Mouse (Mus musculus): ENCODE data around the gene Ankrd13d.

Gene Ankrd13d

GRCm38 (mm10) chr19:4301735-4302651 lies 19.1 kb upstream of the Ankrd13d start:
- DNase-seq (ENCODE audit: low spot score) = no peak

DNA sequence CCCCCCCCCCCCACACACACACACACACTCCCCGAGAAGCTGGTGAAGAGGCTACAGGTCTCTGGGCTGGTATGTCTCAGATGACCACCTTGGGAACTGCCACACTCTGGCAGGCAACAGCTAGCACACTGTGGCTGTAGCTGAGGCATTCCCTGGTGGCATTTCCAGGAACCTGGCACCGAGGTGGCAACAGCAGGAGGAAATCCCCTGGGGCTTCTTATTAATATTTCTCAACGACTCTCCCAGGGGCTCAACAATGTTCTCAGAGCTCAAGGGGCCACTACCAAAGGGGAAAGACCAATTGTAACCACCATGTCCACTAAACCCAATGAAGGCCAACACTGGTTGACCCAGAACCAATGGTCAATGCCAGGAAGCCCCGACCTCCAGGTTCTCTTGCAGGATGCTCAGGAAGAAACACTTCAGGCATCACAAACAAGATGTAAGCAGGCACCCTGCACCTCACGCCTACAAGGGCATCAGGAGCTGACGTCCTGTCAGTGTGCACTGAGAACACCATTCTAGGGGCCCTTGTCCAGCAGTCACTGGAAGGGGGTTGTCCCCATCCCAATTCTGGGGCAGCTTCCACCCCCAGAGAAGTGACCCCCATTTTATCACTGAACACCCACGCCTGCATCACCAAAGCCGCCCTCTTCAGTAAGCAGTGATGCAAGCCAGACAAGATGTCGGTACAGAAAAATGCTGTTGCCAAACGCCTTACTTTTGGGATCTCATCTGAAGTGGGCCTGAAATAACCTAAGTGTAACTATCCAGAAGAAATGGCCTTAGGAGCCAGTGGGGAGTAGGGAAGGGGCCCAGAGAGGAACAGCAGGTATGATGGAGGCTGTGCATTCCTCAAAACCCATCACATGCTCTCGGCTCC lies 18.2 kb upstream of the Ankrd13d start:
- no peak for DNase-seq (ENCODE audit: low spot score)

GRCm38 (mm10) chr19:4300271-4300704 lies 17.4 kb upstream of the Ankrd13d start:
- DNase-seq (ENCODE audit: low spot score) = no peak

DNA sequence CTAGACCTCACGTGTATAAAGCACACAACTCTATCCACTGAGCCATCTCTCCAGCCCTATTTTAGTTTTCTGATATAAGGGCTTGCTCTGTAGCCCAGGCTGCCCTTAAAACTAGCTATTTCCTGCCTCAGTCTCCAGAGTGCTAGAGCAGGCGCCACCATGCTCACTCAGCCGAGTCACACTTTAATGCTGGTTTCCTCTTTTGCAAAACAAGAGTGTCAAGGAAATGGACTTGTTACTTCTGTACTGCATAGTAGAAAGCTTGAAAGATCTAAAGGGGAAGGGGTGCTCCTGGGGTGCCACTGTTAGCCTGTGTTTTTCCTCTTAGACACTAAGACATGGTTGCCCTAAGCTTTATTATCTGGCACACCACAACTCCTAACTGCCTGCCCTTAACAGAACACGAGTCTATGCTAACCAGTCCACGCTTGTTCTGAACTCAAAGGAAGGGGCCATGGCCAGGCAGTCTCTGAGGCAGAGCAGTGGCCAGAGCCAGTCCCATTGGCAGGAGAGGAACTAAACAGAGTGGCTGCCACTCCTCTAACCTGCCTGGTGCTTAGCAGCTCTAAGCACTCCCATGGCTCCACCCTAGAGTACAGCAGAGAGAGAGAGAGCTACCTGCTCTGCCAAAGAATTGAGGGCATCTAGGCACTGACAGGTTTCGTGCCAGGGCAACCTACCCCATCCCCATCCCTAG lies 16.8 kb upstream of the Ankrd13d start:
- DNase-seq (ENCODE audit: low spot score) = no peak

GRCm38 (mm10) chr19:4299126-4299525 lies 16.2 kb upstream of the Ankrd13d start:
- no peak for DNase-seq (ENCODE audit: low spot score)

DNA sequence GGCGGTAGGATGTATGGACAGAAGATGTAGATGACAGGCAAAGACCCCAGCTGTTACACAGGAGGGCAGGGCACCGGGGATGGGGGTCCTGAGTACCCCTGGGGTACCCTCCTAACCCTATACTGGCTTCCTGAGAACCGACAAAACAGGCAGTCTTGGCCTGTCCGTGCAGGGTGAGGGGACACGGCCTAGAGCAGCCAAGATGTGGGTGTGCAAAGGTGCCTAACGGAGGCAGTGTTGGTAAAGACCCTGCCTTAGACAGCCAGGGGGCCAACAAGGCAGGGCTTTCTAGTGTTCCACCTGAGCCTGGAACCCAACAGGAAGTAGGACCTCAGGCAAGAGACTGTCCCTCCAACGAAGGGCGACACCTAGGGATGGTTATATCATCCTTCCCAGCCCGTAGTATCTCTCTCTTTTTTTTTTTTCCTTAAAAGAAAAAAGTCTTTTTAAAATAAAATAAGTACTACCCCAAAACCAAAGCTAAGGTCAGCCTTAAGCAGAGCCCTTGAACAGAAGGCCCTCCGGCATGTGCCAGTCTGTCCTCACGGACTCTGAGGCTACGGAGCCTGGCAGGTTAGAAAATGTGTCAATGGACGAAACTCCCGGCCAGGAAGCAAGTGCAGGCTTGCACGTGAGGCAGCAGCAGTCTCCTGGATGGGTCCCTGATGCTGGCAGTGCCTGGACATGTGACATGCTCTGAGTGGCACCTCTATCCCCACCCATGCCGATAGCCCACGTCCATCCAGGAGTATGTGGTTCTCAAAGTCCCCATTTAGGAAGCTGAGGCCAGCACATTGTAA lies 15.6 kb upstream of the Ankrd13d start:
- no peak for DNase-seq (ENCODE audit: low spot score)

GRCm38 (mm10) chr19:4297851-4298250 lies 14.9 kb upstream of the Ankrd13d start:
- no peak for DNase-seq (ENCODE audit: low spot score)

- DNase-seq (ENCODE audit: low spot score) = no peak
These were observed 13.7 kb upstream of the Ankrd13d start for GRCm38 (mm10) chr19:4296611-4297010.

DNA sequence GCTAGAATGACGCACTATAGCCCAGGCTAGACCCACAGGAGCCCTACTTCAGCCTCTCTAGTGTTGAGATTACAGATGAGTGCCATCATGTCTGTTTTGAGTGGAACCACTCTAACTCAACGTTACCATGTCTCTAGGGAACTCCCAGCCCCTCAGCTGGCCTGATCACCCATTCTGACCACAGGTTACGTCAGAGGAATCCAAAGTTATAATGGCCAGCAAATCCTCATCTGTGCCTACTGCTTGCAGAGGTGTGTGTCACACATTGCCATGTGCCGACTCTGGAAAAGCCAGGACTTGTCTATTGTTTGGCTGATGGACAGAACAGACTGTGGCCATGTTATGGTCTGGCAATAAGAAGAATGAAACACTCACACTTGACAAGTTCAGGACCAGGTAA lies 12.5 kb upstream of the Ankrd13d start:
- DNase-seq (ENCODE audit: low spot score) = no peak

DNA sequence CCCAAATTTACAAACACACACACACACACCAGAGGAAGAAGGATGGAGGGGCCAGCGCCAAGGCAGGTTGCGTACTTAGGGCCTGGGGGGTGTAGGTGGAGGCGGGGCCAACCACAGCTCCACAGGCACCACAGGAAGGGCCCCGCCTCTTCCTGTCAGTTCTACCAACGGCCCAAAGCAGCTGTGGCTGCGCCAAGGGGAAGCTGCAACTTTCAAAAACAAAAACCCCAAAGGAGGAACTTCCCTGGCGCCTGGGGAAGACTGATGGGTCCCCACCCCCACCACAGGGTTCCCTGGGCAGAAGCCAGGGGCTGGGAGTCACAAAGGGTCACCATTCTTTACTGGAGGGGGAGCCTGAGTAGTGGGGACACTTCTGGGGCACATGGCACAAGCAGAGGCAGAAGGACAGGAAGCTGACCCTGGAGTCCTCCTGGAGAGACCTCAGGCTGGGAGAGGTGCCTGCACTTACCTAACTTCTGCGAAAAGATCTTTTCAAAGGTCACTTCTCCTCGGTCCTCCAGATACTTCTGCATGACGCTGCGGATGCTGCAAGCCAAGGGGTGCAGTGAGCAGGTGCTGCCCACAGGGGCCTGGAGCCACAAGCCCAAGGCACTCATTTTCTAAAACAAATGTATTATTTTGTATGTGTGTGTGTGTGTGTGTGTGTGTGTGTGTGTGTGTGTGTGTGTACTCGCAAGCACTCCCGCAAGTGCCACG lies 11.6 kb upstream of the Ankrd13d start:
- no peak for DNase-seq (ENCODE audit: low spot score)

DNA sequence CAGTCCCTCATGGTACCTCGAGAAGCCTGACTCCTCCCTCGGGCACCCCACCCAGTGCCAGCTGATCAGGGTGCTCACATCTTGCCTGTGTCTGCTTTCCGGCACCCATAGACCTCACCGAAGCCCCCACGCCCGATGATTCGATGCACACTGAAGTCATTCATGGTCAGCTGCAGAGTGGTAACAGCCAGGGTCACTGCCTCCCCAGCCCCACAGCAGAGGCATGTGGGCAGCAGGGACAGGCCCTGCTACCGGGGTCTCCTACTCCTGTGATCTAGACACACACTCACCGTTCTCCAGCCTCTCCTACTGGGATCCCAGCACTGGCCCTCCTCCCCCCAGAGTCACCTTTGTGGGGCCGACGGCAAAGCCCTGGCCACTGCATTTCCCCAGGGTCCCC lies 8.2 kb upstream of the Ankrd13d start:
- no peak for DNase-seq (ENCODE audit: low spot score)

DNA sequence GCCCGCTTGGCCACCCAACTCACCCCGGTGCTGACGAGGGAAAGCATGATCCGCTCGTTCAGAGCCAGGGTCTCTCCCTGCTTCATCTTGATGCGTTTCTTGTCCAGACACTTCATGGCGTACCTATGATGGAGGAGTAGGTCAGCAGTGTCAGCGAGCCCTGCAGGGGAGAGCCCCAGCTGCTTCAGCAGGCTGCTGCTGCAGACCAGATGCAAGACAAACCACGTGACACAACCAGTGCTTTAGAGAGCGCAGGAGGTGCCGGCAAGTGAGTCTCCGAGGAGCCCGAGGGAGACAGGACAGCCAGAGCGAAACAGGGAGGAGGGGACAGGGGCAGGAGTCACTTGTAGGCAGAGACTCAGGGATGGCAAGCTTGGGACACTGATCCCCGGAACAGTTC lies 7.8 kb upstream of the Ankrd13d start:
- DNase-seq (ENCODE audit: low spot score) = no peak

- DNase-seq (ENCODE audit: low spot score) = no peak
These were observed 716 bp upstream of the Ankrd13d start for GRCm38 (mm10) chr19:4283653-4284052.

DNA sequence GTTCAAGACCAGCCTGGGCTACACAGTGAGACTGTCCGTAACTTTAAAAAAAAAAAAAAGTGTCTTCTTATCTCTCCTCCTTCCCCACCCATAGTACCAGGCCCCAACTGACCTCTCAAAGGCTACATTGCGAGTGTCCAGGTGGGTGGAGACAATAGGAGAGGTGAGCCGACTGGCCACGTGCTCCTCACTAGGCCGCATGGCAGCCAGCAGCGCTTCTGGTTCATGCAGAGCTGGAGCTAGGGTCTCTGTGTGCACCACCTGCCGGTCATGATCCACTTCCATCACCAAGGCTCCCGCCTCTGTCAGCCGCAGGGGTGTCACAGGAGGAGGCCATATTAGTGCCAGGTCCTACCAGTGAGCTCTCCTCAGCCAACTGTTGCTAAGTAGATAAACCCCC lies 2.5 kb downstream of the Ankrd13d start:
- DNase-seq (ENCODE audit: low spot score) = no peak

DNA sequence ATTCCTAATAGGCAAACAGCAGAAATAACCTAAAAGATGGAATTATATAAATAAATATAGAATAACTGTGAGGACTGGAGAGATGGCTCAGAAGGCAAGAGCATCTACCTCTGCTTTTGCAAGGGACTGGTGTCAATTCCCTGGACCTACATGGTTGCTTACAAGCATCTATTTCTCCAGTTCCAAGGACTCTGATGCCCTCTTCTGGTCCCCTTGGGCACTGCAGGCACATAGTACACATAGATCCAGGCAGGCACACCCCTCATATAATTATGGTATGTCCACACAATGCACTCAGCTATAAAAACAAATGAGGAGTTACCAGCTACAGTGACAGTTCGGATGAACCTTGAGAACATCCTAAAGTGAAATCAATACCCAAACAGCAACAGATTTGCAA lies 3.5 kb downstream of the Ankrd13d start:
- no peak for DNase-seq (ENCODE audit: low spot score)

- no peak for DNase-seq (ENCODE audit: low spot score)
These were observed 12.0 kb downstream of the Ankrd13d start for GRCm38 (mm10) chr19:4270972-4271371.

- no peak for DNase-seq (ENCODE audit: low spot score)
These were observed 12.8 kb downstream of the Ankrd13d start for GRCm38 (mm10) chr19:4270187-4270586.

GRCm38 (mm10) chr19:4268566-4269361 lies 14.2 kb downstream of the Ankrd13d start, which contains the start of gene Ssh3:
Ssh3 (minus strand) TSS chr19:4269180.
- peak; percentile 31 for DNase-seq (ENCODE audit: low spot score)

DNA sequence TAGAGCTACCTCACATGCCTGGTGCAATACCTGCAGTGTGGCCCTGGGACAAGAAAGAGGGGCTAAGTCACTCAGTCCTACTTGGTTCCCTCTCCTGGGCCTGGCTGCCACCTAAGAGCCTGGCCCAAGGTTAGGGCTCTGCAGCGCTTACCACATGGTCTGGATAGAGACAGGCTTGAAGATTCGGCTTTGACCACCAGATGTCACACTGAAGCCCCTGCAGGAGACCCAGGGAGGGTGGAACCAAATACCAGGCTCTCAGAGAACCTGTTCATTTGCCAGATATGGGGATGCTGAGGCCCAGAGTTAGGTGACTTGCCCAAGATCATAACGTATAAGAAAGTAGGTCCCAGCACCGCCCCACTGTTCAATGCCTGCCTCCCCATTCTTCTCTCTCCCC lies 17.0 kb downstream of the Ankrd13d start:
- no peak for DNase-seq (ENCODE audit: low spot score)
